Comparison of ENCODE assay signal across 18 mouse cellular contexts in the genomic region with DNA sequence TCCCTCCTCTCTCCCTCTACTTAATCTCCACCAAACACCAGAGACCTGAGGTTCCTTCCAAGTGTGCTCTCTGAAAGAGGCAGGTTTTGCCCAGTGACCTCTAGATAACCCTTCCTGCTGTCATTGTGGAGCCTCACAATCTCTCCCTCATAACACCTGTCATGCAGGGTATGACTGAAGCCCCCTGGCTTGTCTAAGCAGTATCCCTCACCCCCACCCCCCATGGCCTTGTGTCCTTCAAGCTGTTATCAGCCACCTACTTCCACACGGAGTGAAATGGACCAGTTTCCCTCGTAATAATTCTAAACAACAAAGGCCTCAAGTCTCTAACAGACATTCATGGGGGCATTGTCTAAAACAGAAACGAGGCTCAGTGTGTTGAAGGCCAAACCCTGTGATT.
DNase-seq lines count a peak whose midpoint lies in the region; ATAC-seq and TF ChIP-seq lines count a peak whose summit lies in the region.
"Had no signal": no experiment of that assay in that cellular context is flagged by ENCODE, and none has a peak within 500 bp of the region (broad histone marks: within the 10 kb centered on the region; RNA-seq: fewer than 3 reads in every experiment).

No protein-coding gene starts in this region.

- intact Hi-C loops in left cerebral cortex, postnatal 4 days (cut with DNase I): no loop called here
- intact Hi-C loops in gastrocnemius, postnatal 36 days (cut with DNase I): no loop called here

- no peak overlapping the region for H3K4me3 ChIP-seq in forebrain, embryonic 16.5 days (replicated peaks; ENCODE audit: low read length)
- no peak overlapping the region for H3K4me3 ChIP-seq in hindbrain, postnatal 0 days (ENCODE audit: low read length)
- H3K4me3 ChIP-seq in neural tube, embryonic 14.5 days (ENCODE audit: low read depth, low read length): no peak overlapping the region
- H3K4me3 ChIP-seq in thymus, adult 2 months (ENCODE audit: control insufficient read depth, insufficient read depth, low read length): no peak overlapping the region
- H3K4me3 ChIP-seq: embryonic facial prominence, embryonic 10.5 days; intestine, embryonic 15.5 days; kidney, embryonic 15.5 days; limb, embryonic 15.5 days had no signal

- H3K9ac ChIP-seq in forebrain, embryonic 16.5 days (replicated peaks; ENCODE audit: low read depth, low read length): no peak overlapping the region
- H3K9ac ChIP-seq in hindbrain, postnatal 0 days (replicated peaks; ENCODE audit: low read length): no peak overlapping the region
- 0 out of 2 replicates have a peak overlapping the region, but pooled peaks have one; percentile 18 for H3K9ac ChIP-seq in neural tube, embryonic 14.5 days (replicated peaks; ENCODE audit: low read depth, low read length)
- H3K9ac ChIP-seq: intestine, embryonic 15.5 days; kidney, embryonic 15.5 days; limb, embryonic 15.5 days; liver, postnatal 0 days had no signal

- 26% methylated on average over 3 of the region's 3 CpGs for WGBS in forebrain, embryonic 16.5 days
- 21% methylated on average over 3 of the region's 3 CpGs for WGBS in hindbrain, postnatal 0 days
- WGBS in neural tube, embryonic 14.5 days: 13% methylated on average over 3 of the region's 3 CpGs
- 37% methylated on average over 3 of the region's 3 CpGs for WGBS in thymus, adult 2 months

- no peaks in the 10 kb centered on the region for H3K27me3 ChIP-seq in forebrain, embryonic 16.5 days (replicated peaks; ENCODE audit: control insufficient read depth, insufficient read depth, low read length)
- no peaks in the 10 kb centered on the region for H3K27me3 ChIP-seq in hindbrain, postnatal 0 days (ENCODE audit: insufficient read depth, low read length)
- no peaks in the 10 kb centered on the region for H3K27me3 ChIP-seq in neural tube, embryonic 14.5 days (ENCODE audit: control insufficient read depth, insufficient read depth, low read length)
- H3K27me3 ChIP-seq in thymus, adult 2 months (ENCODE audit: control insufficient read depth, insufficient read depth, low read length): no peaks in the 10 kb centered on the region
- H3K27me3 ChIP-seq: intestine, embryonic 15.5 days; kidney, embryonic 15.5 days; limb, embryonic 15.5 days had no signal

- peaks cover 45% of the 10 kb centered on the region for H3K4me1 ChIP-seq in forebrain, embryonic 16.5 days (replicated peaks; ENCODE audit: control insufficient read depth, insufficient read depth, low read length)
- peaks cover 43% of the 10 kb centered on the region for H3K4me1 ChIP-seq in hindbrain, postnatal 0 days (ENCODE audit: insufficient read depth, low read length)
- H3K4me1 ChIP-seq in neural tube, embryonic 14.5 days (ENCODE audit: control insufficient read depth, insufficient read depth, low read length): peaks cover 20% of the 10 kb centered on the region
- H3K4me1 ChIP-seq in thymus, adult 2 months (replicated peaks; ENCODE audit: control insufficient read depth, insufficient read depth, low read length): no peaks in the 10 kb centered on the region
- H3K4me1 ChIP-seq: intestine, embryonic 15.5 days had no signal

- peak; percentile 24 for DNase-seq in left cerebral cortex, postnatal 4 days
- no peak for DNase-seq in left cerebral cortex, adult 11 months (ENCODE audit: low spot score)
- DNase-seq in hindbrain, postnatal 0 days (ENCODE audit: low spot score): no peak
- DNase-seq in heart, adult 8-10 months (ENCODE audit: low spot score): no peak
- DNase-seq in thymus, adult 2 months: no peak
- DNase-seq in gastrocnemius, postnatal 36 days: no peak
- DNase-seq: adrenal gland, adult 8-10 months; heart, adult 18-20 months; liver, postnatal 0 days; lung, postnatal 36 days; thymus, postnatal 25 days had no signal

- no peak for ATAC-seq in forebrain, embryonic 16.5 days
- ATAC-seq in hindbrain, postnatal 0 days: no peak
- no peak for ATAC-seq in neural tube, embryonic 14.5 days (ENCODE audit: low read depth)
- ATAC-seq: intestine, embryonic 15.5 days; liver, postnatal 0 days had no signal

- no peaks in the 10 kb centered on the region for H3K36me3 ChIP-seq in forebrain, embryonic 16.5 days (ENCODE audit: control insufficient read depth, insufficient read depth)
- no peaks in the 10 kb centered on the region for H3K36me3 ChIP-seq in hindbrain, postnatal 0 days (ENCODE audit: insufficient read depth, low read length)
- no peaks in the 10 kb centered on the region for H3K36me3 ChIP-seq in neural tube, embryonic 14.5 days (ENCODE audit: control insufficient read depth, insufficient read depth, low read length)
- no peaks in the 10 kb centered on the region for H3K36me3 ChIP-seq in thymus, adult 2 months (ENCODE audit: control insufficient read depth, insufficient read depth, low read length)
- H3K36me3 ChIP-seq: embryonic facial prominence, embryonic 10.5 days; G1E; intestine, embryonic 15.5 days; kidney, embryonic 15.5 days; limb, embryonic 15.5 days had no signal

- no peak for TF ChIP-seq CTCF in hindbrain, postnatal 0 days (IDR thresholded peaks at IDR 0.05; ENCODE audit: low read depth)
- TF ChIP-seq CTCF in thymus, adult 2 months (IDR thresholded peaks at IDR 0.05; ENCODE audit: borderline replicate concordance, control insufficient read depth, extremely low read depth, insufficient read depth, low read length, poor library complexity): no peak

- no peak for TF ChIP-seq POLR2A in thymus, adult 2 months (IDR thresholded peaks at IDR 0.05; ENCODE audit: control insufficient read depth, extremely low read depth, insufficient read depth, low read length, poor library complexity)

- H3K27ac ChIP-seq in forebrain, embryonic 16.5 days (ENCODE audit: low read length): peak overlapping the region; percentile 22
- peak overlapping the region; percentile 85 for H3K27ac ChIP-seq in hindbrain, postnatal 0 days
- H3K27ac ChIP-seq in neural tube, embryonic 14.5 days (ENCODE audit: low read depth, low read length): peak overlapping the region; percentile 39; the same call in 1 of the 2 replicates
- no peak overlapping the region for H3K27ac ChIP-seq in thymus, adult 2 months (ENCODE audit: control insufficient read depth, insufficient read depth, low read length)
- H3K27ac ChIP-seq: embryonic facial prominence, embryonic 10.5 days; intestine, embryonic 15.5 days; kidney, embryonic 15.5 days; limb, embryonic 15.5 days had no signal

- H3K9me3 ChIP-seq in forebrain, embryonic 16.5 days (ENCODE audit: control insufficient read depth, low read length): no peaks in the 10 kb centered on the region
- H3K9me3 ChIP-seq in hindbrain, postnatal 0 days (ENCODE audit: low read length): no peaks in the 10 kb centered on the region
- H3K9me3 ChIP-seq in neural tube, embryonic 14.5 days (ENCODE audit: control insufficient read depth, low read length): no peaks in the 10 kb centered on the region
- H3K9me3 ChIP-seq: embryonic facial prominence, embryonic 10.5 days; intestine, embryonic 15.5 days; kidney, embryonic 15.5 days; limb, embryonic 15.5 days had no signal

- H3K4me2 ChIP-seq in forebrain, embryonic 16.5 days (ENCODE audit: low read length): no peak overlapping the region
- no peak overlapping the region for H3K4me2 ChIP-seq in hindbrain, postnatal 0 days (ENCODE audit: low read depth, low read length)
- H3K4me2 ChIP-seq in neural tube, embryonic 14.5 days (ENCODE audit: low read depth, low read length): no peak overlapping the region
- H3K4me2 ChIP-seq: intestine, embryonic 15.5 days; kidney, embryonic 15.5 days; limb, embryonic 15.5 days had no signal
